Mouse (Mus musculus) MEL (cell line): ENCODE measurements at regions not wholly inside any gene's neighbourhood (a gene's known extent, or its start where the extent isn't known, plus 50 kb on each side); places are given as distances from the start of the nearest gene placed in this dataset.

Experiments used
- DNase-seq: peaks from one replicate; pipeline ENCODE4 v3.0.0; 2011; ENCODE audit warnings: low read depth, low spot score
- H3K27ac ChIP-seq: 2 replicates; pipeline ENCODE4 v1.5.1; 2012; ENCODE audit warnings: low read depth, mild to moderate bottlenecking, control low read depth, low read length, moderate library complexity; ENCODE audit not compliant: control insufficient read depth
- H3K27me3 ChIP-seq, 2 experiments: fragments of 150-350 bp in 1 of 2; sonication (generic) in 1 of 2; 2 replicates each; pipeline ENCODE4 v1.6.1; 2012; ENCODE audit warnings: low read length in 2 of 2, mild to moderate bottlenecking in 2 of 2, improper control_type of control experiment in 1 of 2, moderate library complexity in 1 of 2; ENCODE audit not compliant: insufficient read depth in 2 of 2, control insufficient read depth in 1 of 2
- H3K36me3 ChIP-seq, 2 experiments: 2 replicates each; pipeline ENCODE4 v1.6.1; 2012 to 2014; ENCODE audit warnings: low read length in 2 of 2, improper control_type of control experiment in 1 of 2, inconsistent platforms in 1 of 2, mild to moderate bottlenecking in 1 of 2; ENCODE audit not compliant: insufficient read depth in 2 of 2, control insufficient read depth in 1 of 2
- H3K4me1 ChIP-seq, 2 experiments: fragments of 150-350 bp in 1 of 2; sonication (generic) in 1 of 2; 2 replicates each; pipeline ENCODE4 v1.6.1; 2012; ENCODE audit warnings: low read length in 2 of 2, improper control_type of control experiment in 1 of 2, mild to moderate bottlenecking in 1 of 2; ENCODE audit not compliant: insufficient read depth in 2 of 2, control insufficient read depth in 1 of 2
- H3K4me3 ChIP-seq, 2 experiments: fragments of 150-350 bp in 1 of 2; sonication (generic) in 1 of 2; 2 replicates each; pipeline ENCODE4 v1.5.1; 2012; ENCODE audit warnings: low read depth in 2 of 2, low read length in 2 of 2, mild to moderate bottlenecking in 2 of 2, moderate library complexity in 2 of 2, control low read depth in 1 of 2, improper control_type of control experiment in 1 of 2; ENCODE audit not compliant: control insufficient read depth in 1 of 2, insufficient read depth in 1 of 2
- H3K79me2 ChIP-seq: 2 replicates; pipeline ENCODE4 v1.6.1; 2012; ENCODE audit warnings: mild to moderate bottlenecking, low read length, moderate library complexity; ENCODE audit not compliant: control insufficient read depth, poor library complexity, insufficient read depth
- H3K9ac ChIP-seq: 2 replicates; pipeline ENCODE4 v1.6.1; 2012; ENCODE audit warnings: low read depth, mild to moderate bottlenecking, control low read depth, low read length, moderate library complexity; ENCODE audit not compliant: control insufficient read depth, poor library complexity, severe bottlenecking
- H3K9me3 ChIP-seq: fragments of 150-350 bp; sonication (generic); replicated peaks from 2 replicates; pipeline ENCODE4 v1.6.1; 2012; ENCODE audit warnings: mild to moderate bottlenecking, low read length, improper control_type of control experiment, moderate library complexity; ENCODE audit not compliant: insufficient read depth
- BHLHE40 ChIP-seq: IDR thresholded peaks from 2 replicates; pipeline ENCODE4 v1.6.1; 2012; ENCODE audit warnings: low read depth, mild to moderate bottlenecking, inconsistent platforms, low read length, improper control_type of control experiment, borderline replicate concordance
- CHD1 ChIP-seq: IDR thresholded peaks from 2 replicates; pipeline ENCODE4 v1.6.1; 2012; ENCODE audit warnings: low read depth, mild to moderate bottlenecking, inconsistent platforms, low read length, improper control_type of control experiment
- CTCF ChIP-seq, 3 experiments: IDR thresholded peaks in 2 of 3; conservative IDR thresholded peaks in 1 of 3; 2 replicates each; pipeline ENCODE4 v1.5.1; 2011 to 2012; ENCODE audit warnings: low read length in 3 of 3, low read depth in 2 of 3, mild to moderate bottlenecking in 2 of 3, improper control_type of control experiment in 1 of 3, inconsistent platforms in 1 of 3, mixed read lengths in 1 of 3, moderate library complexity in 1 of 3; ENCODE audit not compliant: control insufficient read depth in 1 of 3, insufficient read depth in 1 of 3, poor library complexity in 1 of 3, severe bottlenecking in 1 of 3
- E2F4 ChIP-seq: IDR thresholded peaks from 2 replicates; pipeline ENCODE4 v1.6.1; 2011; ENCODE audit warnings: low read depth, low read length, improper control_type of control experiment, borderline replicate concordance
- ETS1 ChIP-seq: IDR thresholded peaks from 2 replicates; pipeline ENCODE4 v1.6.1; 2012; ENCODE audit warnings: low read depth, mild to moderate bottlenecking, inconsistent platforms, low read length, improper control_type of control experiment, moderate library complexity
- GABPA ChIP-seq: IDR thresholded peaks from 2 replicates; pipeline ENCODE4 v1.6.1; 2012; ENCODE audit warnings: low read depth, mild to moderate bottlenecking, inconsistent platforms, low read length, improper control_type of control experiment, moderate library complexity
- GATA1 ChIP-seq: IDR thresholded peaks from 2 replicates; pipeline ENCODE4 v1.6.1; 2011; ENCODE audit warnings: low read depth, low read length, improper control_type of control experiment
- KAT2A ChIP-seq: conservative IDR thresholded peaks from 2 replicates; pipeline ENCODE4 v1.6.1; 2012; ENCODE audit warnings: low read depth, low read length, improper control_type of control experiment, inconsistent platforms
- MAFK ChIP-seq: IDR thresholded peaks from 2 replicates; pipeline ENCODE4 v1.6.1; 2011; ENCODE audit warnings: low read depth, mild to moderate bottlenecking, low read length, improper control_type of control experiment, borderline replicate concordance
- MXI1 ChIP-seq: IDR thresholded peaks from 2 replicates; pipeline ENCODE4 v1.6.1; 2011; ENCODE audit warnings: mild to moderate bottlenecking, low read depth, low read length, improper control_type of control experiment
- MYB ChIP-seq: IDR thresholded peaks from 2 replicates; pipeline ENCODE4 v1.6.1; 2011; ENCODE audit warnings: mild to moderate bottlenecking, low read depth, low read length, improper control_type of control experiment
- MYC ChIP-seq: IDR thresholded peaks from 2 replicates; pipeline ENCODE4 v1.6.1; 2011; ENCODE audit warnings: low read depth, mild to moderate bottlenecking, low read length, improper control_type of control experiment, moderate library complexity
- NELFE ChIP-seq: IDR thresholded peaks from 2 replicates; pipeline ENCODE4 v1.6.1; 2011; ENCODE audit warnings: low read depth, low read length, improper control_type of control experiment
- NRF1 ChIP-seq: IDR thresholded peaks from 2 replicates; pipeline ENCODE4 v1.6.1; 2014; ENCODE audit warnings: low read depth, mild to moderate bottlenecking, inconsistent platforms, low read length, improper control_type of control experiment, moderate library complexity; ENCODE audit not compliant: poor library complexity, insufficient read depth, severe bottlenecking
- POLR2AphosphoS2 ChIP-seq: IDR thresholded peaks from 2 replicates; pipeline ENCODE4 v1.6.1; 2011; ENCODE audit warnings: low read length, improper control_type of control experiment
- RCOR1 ChIP-seq: IDR thresholded peaks from 2 replicates; pipeline ENCODE4 v1.6.1; 2012; ENCODE audit warnings: low read depth, mild to moderate bottlenecking, inconsistent platforms, low read length, improper control_type of control experiment
- SIN3A ChIP-seq: IDR thresholded peaks from 2 replicates; pipeline ENCODE4 v1.6.1; 2012; ENCODE audit warnings: low read length, improper control_type of control experiment, inconsistent platforms
- TAL1 ChIP-seq: IDR thresholded peaks from 2 replicates; pipeline ENCODE4 v1.6.1; 2012; ENCODE audit warnings: mild to moderate bottlenecking, inconsistent platforms, low read length, moderate library complexity, mixed read lengths
- TBP ChIP-seq: IDR thresholded peaks from 2 replicates; pipeline ENCODE4 v1.8.0; 2011; ENCODE audit warnings: low read depth, low read length, improper control_type of control experiment
- UBTF ChIP-seq: IDR thresholded peaks from 2 replicates; pipeline ENCODE4 v1.6.1; 2012; ENCODE audit warnings: low read depth, mild to moderate bottlenecking, inconsistent platforms, low read length, improper control_type of control experiment, moderate library complexity, borderline replicate concordance; ENCODE audit not compliant: insufficient read depth
- ZMIZ1 ChIP-seq: IDR thresholded peaks from 2 replicates; pipeline ENCODE4 v1.6.1; 2012; ENCODE audit warnings: low read depth, mild to moderate bottlenecking, inconsistent platforms, low read length, improper control_type of control experiment, moderate library complexity
- ZNF384 ChIP-seq: IDR thresholded peaks from 2 replicates; pipeline ENCODE4 v1.6.1; 2012; ENCODE audit warnings: low read depth, mild to moderate bottlenecking, inconsistent platforms, low read length, improper control_type of control experiment

DNA sequence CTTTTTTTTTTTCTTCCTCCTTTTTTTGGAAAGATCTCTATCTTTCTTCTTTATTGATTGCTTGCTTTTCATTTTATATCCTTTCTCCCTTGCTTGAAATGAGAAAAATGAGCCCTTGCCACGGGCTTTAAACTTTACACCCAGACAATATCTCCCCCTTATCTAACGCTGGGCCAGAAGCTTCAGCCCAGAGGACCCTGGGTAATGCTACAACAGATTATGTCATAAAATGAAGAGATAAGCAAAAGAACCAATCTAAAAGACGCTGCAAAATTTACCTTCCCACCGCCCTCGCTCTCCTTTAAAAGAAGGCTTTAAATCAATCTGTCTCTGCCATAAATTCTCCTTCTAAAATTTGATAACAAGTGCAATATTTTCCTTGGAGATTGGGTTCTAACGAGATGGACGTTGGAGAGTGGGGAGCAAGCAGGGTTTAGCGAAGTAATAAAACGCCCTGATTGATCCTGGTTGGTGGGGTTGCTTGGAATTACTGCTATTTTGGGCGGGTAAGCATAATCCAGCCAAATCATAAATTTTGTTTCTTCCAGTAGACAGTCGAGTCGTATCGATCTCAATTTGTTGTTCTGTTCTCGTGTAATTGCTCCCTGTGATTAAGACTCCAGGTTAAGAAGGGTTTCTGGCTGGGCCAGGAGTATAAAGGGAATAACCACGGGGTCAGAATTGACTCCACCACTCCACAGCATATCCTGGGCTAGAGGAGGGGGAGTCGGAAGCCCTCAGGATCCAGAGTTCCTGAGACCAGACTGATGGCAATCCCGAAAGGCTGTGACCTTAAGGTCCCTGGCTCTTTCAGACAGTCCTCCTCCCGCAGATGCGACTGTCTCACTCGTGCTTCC, 318.9 kb downstream of the Gm9195 start:
- TF ChIP-seq RCOR1 (no peak), CHD1 (no peak), CTCF (IDR thresholded peaks at IDR 0.05 in 2 of 3, conservative IDR thresholded peaks at IDR 0.05 in 1 of 3; ENCODE audit: control insufficient read depth in 1 of 3, insufficient read depth in 1 of 3, low read depth in 2 of 3, low read length in 3 of 3, poor library complexity in 1 of 3, severe bottlenecking in 1 of 3) (no peak), ZMIZ1 (no peak), SIN3A (no peak), UBTF (no peak), MXI1 (no peak), KAT2A (no peak), TBP (no peak), TAL1 (no peak), E2F4 (no peak), MYC (no peak), ZNF384 (no peak), NRF1 (no peak), MYB (no peak), MAFK (no peak), NELFE (no peak), ETS1 (no peak), GABPA (no peak), POLR2AphosphoS2 (no peak)
- H3K4me3 ChIP-seq, result no peak overlapping the region
- H3K27ac ChIP-seq, result no peak overlapping the region
- no peak overlapping the region for H3K9ac ChIP-seq
- no peaks in the 10 kb centered on the region for H3K79me2 ChIP-seq
- no peak for DNase-seq
- no peaks in the 10 kb centered on the region for H3K27me3 ChIP-seq
- H3K36me3 ChIP-seq, result no peaks in the 10 kb centered on the region
- H3K9me3 ChIP-seq, result no peaks in the 10 kb centered on the region
- no peaks in the 10 kb centered on the region for H3K4me1 ChIP-seq

DNA sequence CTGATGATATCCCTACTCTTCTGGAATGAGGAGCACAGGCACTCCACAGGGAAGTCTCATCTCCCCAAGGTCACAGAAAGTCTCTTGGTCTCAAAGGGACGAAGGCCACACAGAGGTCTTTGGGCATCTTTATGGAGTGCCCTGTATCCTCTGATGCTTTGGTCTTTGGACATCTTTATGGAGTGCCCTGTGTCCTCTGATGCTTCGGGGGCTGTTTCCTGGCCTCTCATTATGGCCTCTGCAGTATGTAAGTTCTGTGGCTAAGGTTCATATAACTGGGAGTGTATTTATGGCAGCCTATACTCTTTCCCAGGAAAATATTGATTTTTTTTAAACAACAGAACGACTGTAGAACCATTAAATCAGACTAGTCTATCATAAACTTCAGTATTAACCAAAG, 319.9 kb downstream of the Gm9195 start:
- H3K4me3 ChIP-seq, result no peak overlapping the region

More for the DNA sequence above, 319.9 kb downstream of the Gm9195 start:
- Histone ChIP-seq H3K36me3 (no peaks in the 10 kb centered on the region), H3K79me2 (no peaks in the 10 kb centered on the region), H3K27me3 (no peaks in the 10 kb centered on the region), H3K4me1 (no peaks in the 10 kb centered on the region), H3K9ac (no peak overlapping the region), H3K9me3 (no peaks in the 10 kb centered on the region), H3K27ac (no peak overlapping the region)
- TF ChIP-seq MYB, result no peak
- TF ChIP-seq POLR2AphosphoS2, result no peak
- TF ChIP-seq TBP, result no peak
- TF ChIP-seq GATA1, result no peak
- TF ChIP-seq BHLHE40, result no peak
- TF ChIP-seq CHD1, result no peak
- no peak for TF ChIP-seq KAT2A
- no peak for DNase-seq
